Mouse (Mus musculus): Measurements from ENCODE around the gene Ubqln1. TPM values are rescaled to one million over a fixed set of nuclear protein-coding genes. Genes with fewer than 3 reads are reported as not detected.

Ubqln1 gene
- total and polyA plus RNA-seq, 3 experiments = 68.6 to 146 TPM; not detected in 1

GRCm38 (mm10) chr13:58176105-58176504 is 39.3 kb downstream of the Ubqln1 start:
- no peaks in the 10 kb centered on the region for H3K79me2 ChIP-seq (ENCODE audit: control insufficient read depth, insufficient read depth, low read length, poor library complexity)
- DNase-seq (ENCODE audit: low read depth, low spot score) = no peak
- H3K9ac ChIP-seq (ENCODE audit: control insufficient read depth, low read depth, low read length, poor library complexity, severe bottlenecking) = no peak overlapping the region
- TF ChIP-seq MEF2A (IDR thresholded peaks at IDR 0.05; ENCODE audit: extremely low read depth, insufficient replicate concordance, low read depth, low read length, poor library complexity, severe bottlenecking) (no peak), BHLHE40 (IDR thresholded peaks at IDR 0.05; ENCODE audit: borderline replicate concordance, low read depth, low read length) (no peak), USF1 (IDR thresholded peaks at IDR 0.05; ENCODE audit: low read depth, low read length) (no peak), TCF12 (IDR thresholded peaks at IDR 0.05; ENCODE audit: low read depth, low read length) (no peak), JUND (IDR thresholded peaks at IDR 0.05; ENCODE audit: low read depth, low read length) (no peak), GABPA (IDR thresholded peaks at IDR 0.05; ENCODE audit: low read depth, low read length) (no peak), MAFK (IDR thresholded peaks at IDR 0.05; ENCODE audit: borderline replicate concordance, low read depth, low read length) (no peak), ZC3H11A (IDR thresholded peaks at IDR 0.05; ENCODE audit: low read depth, low read length) (no peak), POLR2A (IDR thresholded peaks at IDR 0.05; ENCODE audit: control insufficient read depth in 1 of 2, insufficient read depth in 1 of 2, low read depth in 1 of 2, low read length in 2 of 2, poor library complexity in 1 of 2) (no peak), NRF1 (IDR thresholded peaks at IDR 0.05; ENCODE audit: insufficient read depth, low read depth, low read length, poor library complexity, severe bottlenecking) (no peak), TBP (IDR thresholded peaks at IDR 0.05; ENCODE audit: low read depth, low read length) (no peak), POLR2AphosphoS2 (IDR thresholded peaks at IDR 0.05; ENCODE audit: low read length) (no peak)
- H3K27me3 ChIP-seq (ENCODE audit: control insufficient read depth in 1 of 2, insufficient read depth in 2 of 2, low read length in 2 of 2) = no peaks in the 10 kb centered on the region
- no peaks in the 10 kb centered on the region for H3K4me1 ChIP-seq (ENCODE audit: control insufficient read depth in 1 of 2, insufficient read depth in 2 of 2, low read length in 2 of 2)
- no peak overlapping the region for H3K27ac ChIP-seq (ENCODE audit: control insufficient read depth, low read depth, low read length)
- H3K9me3 ChIP-seq (replicated peaks; ENCODE audit: insufficient read depth, low read length) = no peaks in the 10 kb centered on the region
- H3K36me3 ChIP-seq (ENCODE audit: control insufficient read depth in 1 of 2, insufficient read depth in 2 of 2, low read length in 2 of 2) = peaks cover 0 to 18% of the 10 kb centered on the region in 2 experiments; a peak in 2 of 4 replicates
- no peak overlapping the region for H3K4me3 ChIP-seq (ENCODE audit: control insufficient read depth in 1 of 2, insufficient read depth in 1 of 2, low read depth in 2 of 2, low read length in 2 of 2)

GRCm38 (mm10) chr13:58168119-58168518 is 47.3 kb downstream of the Ubqln1 start:
- no peaks in the 10 kb centered on the region for H3K4me1 ChIP-seq (ENCODE audit: control insufficient read depth in 1 of 2, insufficient read depth in 2 of 2, low read length in 2 of 2)
- TF ChIP-seq GATA1 (IDR thresholded peaks at IDR 0.05; ENCODE audit: low read depth, low read length) = no peak
- TF ChIP-seq CTCF (IDR thresholded peaks at IDR 0.05 in 2 of 3, conservative IDR thresholded peaks at IDR 0.05 in 1 of 3; ENCODE audit: control insufficient read depth in 1 of 3, insufficient read depth in 1 of 3, low read depth in 2 of 3, low read length in 3 of 3, poor library complexity in 1 of 3, severe bottlenecking in 1 of 3) = no peak
- no peak for TF ChIP-seq GABPA (IDR thresholded peaks at IDR 0.05; ENCODE audit: low read depth, low read length)
- no peak for TF ChIP-seq ZNF384 (IDR thresholded peaks at IDR 0.05; ENCODE audit: low read depth, low read length)
- TF ChIP-seq KAT2A (conservative IDR thresholded peaks at IDR 0.05; ENCODE audit: low read depth, low read length) = no peak
- TF ChIP-seq RAD21 (IDR thresholded peaks at IDR 0.05; ENCODE audit: low read depth, low read length) = no peak
- no peak for TF ChIP-seq BHLHE40 (IDR thresholded peaks at IDR 0.05; ENCODE audit: borderline replicate concordance, low read depth, low read length)
- TF ChIP-seq MAFK (IDR thresholded peaks at IDR 0.05; ENCODE audit: borderline replicate concordance, low read depth, low read length) = no peak
- TF ChIP-seq ELF1 (IDR thresholded peaks at IDR 0.05; ENCODE audit: low read depth, low read length) = no peak
- no peak for TF ChIP-seq ZC3H11A (IDR thresholded peaks at IDR 0.05; ENCODE audit: low read depth, low read length)
- TF ChIP-seq MYC (IDR thresholded peaks at IDR 0.05; ENCODE audit: low read depth, low read length) = no peak
- no peak for TF ChIP-seq POLR2AphosphoS5 (IDR thresholded peaks at IDR 0.05; ENCODE audit: borderline replicate concordance, low read depth, low read length)
- no peak for TF ChIP-seq SIN3A (IDR thresholded peaks at IDR 0.05; ENCODE audit: low read length)
- TF ChIP-seq ETS1 (IDR thresholded peaks at IDR 0.05; ENCODE audit: low read depth, low read length) = no peak
- no peak for TF ChIP-seq TAL1 (IDR thresholded peaks at IDR 0.05; ENCODE audit: low read length)
- TF ChIP-seq USF2 (IDR thresholded peaks at IDR 0.05; ENCODE audit: borderline replicate concordance in 1 of 2, insufficient read depth in 1 of 2, low read depth in 1 of 2, low read length in 2 of 2) = no peak
- no peak for TF ChIP-seq MXI1 (IDR thresholded peaks at IDR 0.05; ENCODE audit: low read depth, low read length)
- TF ChIP-seq MEF2A (IDR thresholded peaks at IDR 0.05; ENCODE audit: extremely low read depth, insufficient replicate concordance, low read depth, low read length, poor library complexity, severe bottlenecking) = no peak
- H3K27ac ChIP-seq (ENCODE audit: control insufficient read depth, low read depth, low read length) = no peak overlapping the region
- H3K9ac ChIP-seq (ENCODE audit: control insufficient read depth, low read depth, low read length, poor library complexity, severe bottlenecking) = no peak overlapping the region
- H3K79me2 ChIP-seq (ENCODE audit: control insufficient read depth, insufficient read depth, low read length, poor library complexity) = no peaks in the 10 kb centered on the region
- H3K36me3 ChIP-seq (ENCODE audit: control insufficient read depth in 1 of 2, insufficient read depth in 2 of 2, low read length in 2 of 2) = no peaks in the 10 kb centered on the region
- H3K4me3 ChIP-seq (ENCODE audit: control insufficient read depth in 1 of 2, insufficient read depth in 1 of 2, low read depth in 2 of 2, low read length in 2 of 2) = no peak overlapping the region
- DNase-seq (ENCODE audit: low read depth, low spot score) = no peak
- H3K27me3 ChIP-seq (ENCODE audit: control insufficient read depth in 1 of 2, insufficient read depth in 2 of 2, low read length in 2 of 2) = no peaks in the 10 kb centered on the region
- H3K9me3 ChIP-seq (replicated peaks; ENCODE audit: insufficient read depth, low read length) = no peaks in the 10 kb centered on the region
